Mouse (Mus musculus) kidney, adult 2 months (tissue): ENCODE results near the gene Sp9. TPM values are rescaled to one million over a fixed set of nuclear protein-coding genes. Genes with fewer than 3 reads are reported as not detected.

Experiments used
- DNase-seq: peaks from one replicate; pipeline ENCODE4 v3.0.0; 2021
- H3K27ac ChIP-seq: fragments of 200-500 bp; 2 replicates; pipeline ENCODE4 v1.5.1; 2012; ENCODE audit warnings: low read depth, low read length, control low read depth, inconsistent platforms; ENCODE audit not compliant: insufficient read depth
- H3K27me3 ChIP-seq: fragments of 200-500 bp; replicated peaks from 2 replicates; pipeline ENCODE4 v1.6.1; 2012; ENCODE audit warnings: mild to moderate bottlenecking, moderate library complexity, low read length, inconsistent platforms; ENCODE audit not compliant: control insufficient read depth, insufficient read depth
- H3K36me3 ChIP-seq: fragments of 200-500 bp; 2 replicates; pipeline ENCODE4 v1.6.1; 2012; ENCODE audit warnings: mild to moderate bottlenecking, moderate library complexity, low read length, inconsistent platforms; ENCODE audit not compliant: control insufficient read depth, insufficient read depth
- H3K4me1 ChIP-seq: fragments of 200-500 bp; 2 replicates; pipeline ENCODE4 v1.6.1; 2011; ENCODE audit warnings: low read length; ENCODE audit not compliant: control insufficient read depth, insufficient read depth
- H3K4me3 ChIP-seq: fragments of 200-500 bp; 2 replicates; pipeline ENCODE4 v1.5.1; 2011; ENCODE audit warnings: mild to moderate bottlenecking, low read depth, low read length, control low read depth; ENCODE audit not compliant: insufficient read depth
- CTCF ChIP-seq: fragments of 200-500 bp; conservative IDR thresholded peaks from 2 replicates; pipeline ENCODE4 v1.5.1; 2011; ENCODE audit warnings: low read depth, mild to moderate bottlenecking, control low read depth, low read length, moderate library complexity, mixed read lengths; ENCODE audit not compliant: insufficient read depth, insufficient read length
- POLR2A ChIP-seq: fragments of 200-500 bp; IDR thresholded peaks from one replicate; pipeline ENCODE4 v1.6.1; 2011; ENCODE audit warnings: low read depth, low read length, control low read depth
- WGBS: fragments of 180-500 bp; shearing (Covaris S2); methylation state at CpG from one replicate; pipeline ENCODE4 v1.1.7; 2018; 5-methylcytosine and 5-hydroxymethylcytosine counted together
- polyA plus RNA-seq: library from polyadenylated mRNA; depleted of rRNA; stranded (reverse); fragments of >200 nt; gene quantifications from 2 replicates; pipeline ENCODE4 v1.2.3, GENCODE M21; 2012

Gene Sp9
- polyA plus RNA-seq, 1 experiment, result not detected

- no peak for TF ChIP-seq CTCF
- TF ChIP-seq POLR2A, result no peak
- H3K27me3 ChIP-seq, result peaks cover 15% of the 10 kb centered on the region
- H3K4me1 ChIP-seq, result no peaks in the 10 kb centered on the region; the same call in 1 of the 2 replicates
- peak; percentile 10 for DNase-seq
- no peaks in the 10 kb centered on the region for H3K36me3 ChIP-seq
- H3K27ac ChIP-seq, result no peak overlapping the region
- 9% methylated on average over 31 of the region's 31 CpGs for WGBS
- no peak overlapping the region for H3K4me3 ChIP-seq
Observed at GRCm38 (mm10) chr2:73279271-73280038, 7.7 kb downstream of the Sp9 start.

GRCm38 (mm10) chr2:73280356-73281047 lies 8.8 kb downstream of the Sp9 start:
- TF ChIP-seq POLR2A (no peak), CTCF (no peak)
- WGBS, result 13% methylated on average over 33 of the region's 33 CpGs
- peak; percentile 16 for DNase-seq
- H3K36me3 ChIP-seq, result no peaks in the 10 kb centered on the region
- no peaks in the 10 kb centered on the region; the same call in 1 of the 2 replicates for H3K4me1 ChIP-seq
- H3K27me3 ChIP-seq, result peaks cover 12% of the 10 kb centered on the region
- H3K4me3 ChIP-seq, result no peak overlapping the region
- H3K27ac ChIP-seq, result no peak overlapping the region

- Histone ChIP-seq H3K27me3 (peaks cover 12% of the 10 kb centered on the region), H3K36me3 (no peaks in the 10 kb centered on the region), H3K4me3 (no peak overlapping the region), H3K27ac (no peak overlapping the region), H3K4me1 (no peaks in the 10 kb centered on the region; the same call in 1 of the 2 replicates)
- no peak for TF ChIP-seq POLR2A
- TF ChIP-seq CTCF, result no peak
- 45% methylated on average over 22 of the region's 22 CpGs for WGBS
- no peak for DNase-seq
Observed at GRCm38 (mm10) chr2:73281048-73281661, 9.4 kb downstream of the Sp9 start.

- DNase-seq, result no peak
- 50% methylated on average over 7 of the region's 7 CpGs for WGBS
- Histone ChIP-seq H3K4me3 (no peak overlapping the region), H3K4me1 (no peaks in the 10 kb centered on the region; the same call in 1 of the 2 replicates), H3K27me3 (peaks cover 12% of the 10 kb centered on the region), H3K36me3 (no peaks in the 10 kb centered on the region), H3K27ac (no peak overlapping the region)
- TF ChIP-seq CTCF, result 0 out of 2 replicates have a peak, but pooled peaks have one; percentile 6
- no peak for TF ChIP-seq POLR2A
Observed at GRCm38 (mm10) chr2:73281707-73282106, 10.0 kb downstream of the Sp9 start.

- H3K4me1 ChIP-seq, result no peaks in the 10 kb centered on the region
- no peak overlapping the region for H3K27ac ChIP-seq
- no peaks in the 10 kb centered on the region for H3K27me3 ChIP-seq
- 17% methylated on average over 2 of the region's 2 CpGs for WGBS
- no peaks in the 10 kb centered on the region; the same call in 1 of the 2 replicates for H3K36me3 ChIP-seq
- TF ChIP-seq POLR2A, result no peak
- no peak for TF ChIP-seq CTCF
- H3K4me3 ChIP-seq, result no peak overlapping the region
- peak; percentile 17 for DNase-seq
Observed at GRCm38 (mm10) chr2:73285630-73286029, 13.9 kb downstream of the Sp9 start.

GRCm38 (mm10) chr2:73291130-73291529 lies 19.4 kb downstream of the Sp9 start:
- Histone ChIP-seq H3K36me3 (peaks cover 3% of the 10 kb centered on the region), H3K4me1 (no peaks in the 10 kb centered on the region), H3K27me3 (no peaks in the 10 kb centered on the region), H3K27ac (no peak overlapping the region), H3K4me3 (no peak overlapping the region)
- 89% methylated on average over 4 of the region's 4 CpGs for WGBS
- no peak for DNase-seq
- TF ChIP-seq POLR2A, result no peak
- no peak for TF ChIP-seq CTCF

GRCm38 (mm10) chr2:73295023-73295422 lies 23.3 kb downstream of the Sp9 start:
- Histone ChIP-seq H3K36me3 (peaks cover 5% of the 10 kb centered on the region), H3K4me1 (no peaks in the 10 kb centered on the region), H3K27me3 (no peaks in the 10 kb centered on the region), H3K4me3 (no peak overlapping the region), H3K27ac (no peak overlapping the region)
- 77% methylated on average over 7 of the region's 7 CpGs for WGBS
- TF ChIP-seq CTCF (no peak), POLR2A (no peak)
- no peak for DNase-seq
